Mouse (Mus musculus) stomach, embryonic 16.5 days (tissue): Measurements from ENCODE around the gene Ncapg. TPM values are rescaled to one million over a fixed set of nuclear protein-coding genes. Genes with fewer than 3 reads are reported as not detected.

ENCODE experiments used
- ATAC-seq: fragments of 200-750 bp; cut with Nextera tagmentation; 2 replicates; pipeline ENCODE4 v1.8.0; 2017; ENCODE audit warnings: moderate number of reproducible peaks, moderate TSS enrichment; ENCODE audit not compliant: insufficient read depth, low FRiP score
- H3K27ac ChIP-seq: fragments of 300-500 bp; sonication (generic); 2 replicates; pipeline ENCODE4 v1.5.1; 2014; ENCODE audit warnings: low read length
- H3K27me3 ChIP-seq: fragments of 300-500 bp; sonication (generic); 2 replicates; pipeline ENCODE4 v1.6.1; 2014; ENCODE audit warnings: low read length, control low read depth, mixed read lengths; ENCODE audit not compliant: control insufficient read depth, insufficient read depth
- H3K36me3 ChIP-seq: fragments of 300-500 bp; sonication (generic); 2 replicates; pipeline ENCODE4 v1.6.1; 2014; ENCODE audit warnings: low read length; ENCODE audit not compliant: control insufficient read depth, insufficient read depth
- H3K4me1 ChIP-seq: fragments of 300-500 bp; sonication (generic); 2 replicates; pipeline ENCODE4 v1.6.1; 2014; ENCODE audit warnings: low read length, control low read depth, mixed read lengths; ENCODE audit not compliant: control insufficient read depth, insufficient read depth
- H3K4me2 ChIP-seq: fragments of 300-500 bp; sonication (generic); 2 replicates; pipeline ENCODE4 v1.6.1; 2014; ENCODE audit warnings: low read depth, low read length, mixed read lengths
- H3K4me3 ChIP-seq: fragments of 300-500 bp; sonication (generic); replicated peaks from 2 replicates; pipeline ENCODE4 v1.5.1; 2014; ENCODE audit warnings: mild to moderate bottlenecking, low read length
- H3K9ac ChIP-seq: fragments of 300-500 bp; sonication (generic); 2 replicates; pipeline ENCODE4 v1.6.1; 2014; ENCODE audit warnings: low read length
- H3K9me3 ChIP-seq: fragments of 300-500 bp; sonication (generic); replicated peaks from 2 replicates; pipeline ENCODE4 v1.6.1; 2016; ENCODE audit warnings: low read length, control low read depth; ENCODE audit not compliant: control insufficient read depth
- WGBS: fragments of 180-500 bp; shearing (Covaris S2); extraction: QIAGEN DNeasy Blood & Tissue Kit; methylation state at CpG from one replicate; pipeline ENCODE4 v1.1.7; 2014; 5-methylcytosine and 5-hydroxymethylcytosine counted together
- polyA plus RNA-seq: library from polyadenylated mRNA; unstranded; fragments of >200 nt; fragmentation: Nextera tagmentation; extraction: Ambion mirVana; gene quantifications from 2 replicates; pipeline ENCODE4 v1.2.1, GENCODE M21; 2015

The Ncapg gene
- polyA plus RNA-seq, 1 experiment from 2014 or later: 44.2 TPM

DNA sequence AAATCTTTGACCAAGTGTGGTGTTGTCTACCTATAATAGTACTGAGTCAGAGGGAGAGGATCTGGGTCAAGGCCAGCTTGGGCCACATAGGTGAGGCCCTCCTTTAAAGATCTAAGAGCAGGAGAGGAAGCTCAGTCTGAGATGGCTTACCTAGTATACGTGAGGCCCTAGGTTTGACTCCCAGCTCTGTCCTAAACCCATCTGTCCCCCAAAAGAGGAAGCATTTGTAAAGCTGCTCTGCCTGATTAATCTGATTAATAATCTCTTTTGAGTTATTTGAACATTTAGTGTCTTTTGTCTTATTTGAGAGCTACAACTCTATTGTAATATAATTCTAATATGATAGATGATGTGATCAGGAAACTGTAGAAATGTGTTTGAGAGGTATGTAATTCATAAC, 13.7 kb downstream of the Ncapg start:
- H3K36me3 ChIP-seq: no peaks in the 10 kb centered on the region; the same call in 1 of the 2 replicates
- no peak overlapping the region for H3K4me3 ChIP-seq
- H3K27me3 ChIP-seq: no peaks in the 10 kb centered on the region
- WGBS: 96% methylated on average over 1 of the region's 1 CpGs
- no peak overlapping the region for H3K9ac ChIP-seq
- H3K4me1 ChIP-seq: no peaks in the 10 kb centered on the region
- H3K4me2 ChIP-seq: no peak overlapping the region
- no peak overlapping the region for H3K27ac ChIP-seq
- H3K9me3 ChIP-seq: no peaks in the 10 kb centered on the region
- ATAC-seq: no peak

DNA sequence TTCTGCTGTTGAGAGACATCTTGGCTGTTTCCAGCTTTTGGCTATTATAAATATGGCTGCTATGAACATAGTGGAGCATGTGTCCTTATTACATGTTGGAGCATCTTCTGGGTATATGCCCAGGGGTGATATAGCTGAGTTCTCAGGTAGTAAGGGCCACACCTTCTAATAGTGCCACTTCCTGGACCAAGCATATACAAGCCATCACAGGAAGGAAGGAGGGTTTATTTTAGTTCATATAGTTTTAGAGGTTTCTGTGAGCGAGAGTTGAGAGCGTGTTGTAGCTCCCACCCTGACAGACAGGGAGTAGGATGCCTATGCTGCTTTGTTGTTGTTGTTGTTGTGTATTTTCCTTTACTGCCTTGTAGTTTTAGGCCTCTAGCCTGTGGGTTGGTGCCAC, 15.5 kb downstream of the Ncapg start:
- H3K4me3 ChIP-seq: no peak overlapping the region
- WGBS: 98% methylated on average over 2 of the region's 2 CpGs
- H3K27ac ChIP-seq: no peak overlapping the region
- no peaks in the 10 kb centered on the region for H3K27me3 ChIP-seq
- no peak overlapping the region for H3K4me2 ChIP-seq
- H3K9me3 ChIP-seq: no peaks in the 10 kb centered on the region
- H3K9ac ChIP-seq: no peak overlapping the region
- H3K36me3 ChIP-seq: no peaks in the 10 kb centered on the region; the same call in 1 of the 2 replicates
- no peak for ATAC-seq
- H3K4me1 ChIP-seq: no peaks in the 10 kb centered on the region

DNA sequence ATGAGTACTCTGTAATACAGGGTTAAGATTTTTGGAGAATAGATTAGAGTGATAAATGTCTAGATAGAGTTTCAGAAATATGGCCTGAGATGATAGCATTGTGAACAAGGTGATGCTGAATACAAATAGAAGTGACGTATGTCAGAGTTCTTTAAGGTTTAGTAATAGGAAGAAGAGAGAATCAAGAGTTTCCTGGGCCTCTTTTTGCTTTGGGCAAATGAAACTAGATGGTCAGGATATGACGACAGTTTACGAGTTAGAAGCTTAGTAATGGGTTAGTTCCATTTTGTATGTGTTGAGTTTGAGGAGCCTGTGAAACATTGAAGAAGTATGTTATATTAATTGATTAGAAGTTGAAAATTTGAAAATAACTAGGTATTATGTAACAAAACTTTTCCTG, 16.5 kb downstream of the Ncapg start:
- H3K4me2 ChIP-seq: no peak overlapping the region
- H3K9ac ChIP-seq: no peak overlapping the region
- no peaks in the 10 kb centered on the region for H3K9me3 ChIP-seq
- no peak overlapping the region for H3K4me3 ChIP-seq
- H3K27ac ChIP-seq: no peak overlapping the region
- H3K4me1 ChIP-seq: no peaks in the 10 kb centered on the region
- ATAC-seq: no peak
- no peaks in the 10 kb centered on the region for H3K27me3 ChIP-seq
- no peaks in the 10 kb centered on the region; the same call in 1 of the 2 replicates for H3K36me3 ChIP-seq
- WGBS: 94% methylated on average over 3 of the region's 3 CpGs

DNA sequence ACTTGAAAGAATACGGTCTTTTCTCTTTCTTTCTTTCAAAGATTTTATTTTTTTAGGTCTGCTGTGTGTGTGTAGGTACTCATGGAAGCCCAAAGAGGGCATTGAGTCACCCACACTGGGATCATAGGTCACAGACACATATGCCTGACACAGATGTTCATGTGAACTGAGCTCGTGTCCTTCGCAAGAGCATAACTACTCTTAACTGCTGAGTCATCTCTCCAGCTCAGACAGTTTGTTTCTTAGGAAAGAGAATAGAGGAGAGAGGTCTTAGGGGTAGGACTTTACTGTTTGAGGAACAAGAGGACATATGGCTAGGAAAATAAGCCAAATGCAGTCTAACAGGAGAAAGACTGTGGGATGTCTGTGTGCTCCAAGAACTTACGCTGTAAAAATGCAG, 19.4 kb downstream of the Ncapg start:
- peaks cover 4% of the 10 kb centered on the region; the same call in 1 of the 2 replicates for H3K36me3 ChIP-seq
- 89% methylated on average over 4 of the region's 4 CpGs for WGBS
- H3K4me2 ChIP-seq: no peak overlapping the region
- no peak overlapping the region for H3K9ac ChIP-seq
- H3K9me3 ChIP-seq: no peaks in the 10 kb centered on the region
- ATAC-seq: no peak
- H3K4me1 ChIP-seq: no peaks in the 10 kb centered on the region
- no peaks in the 10 kb centered on the region for H3K27me3 ChIP-seq
- no peak overlapping the region for H3K27ac ChIP-seq
- no peak overlapping the region for H3K4me3 ChIP-seq

DNA sequence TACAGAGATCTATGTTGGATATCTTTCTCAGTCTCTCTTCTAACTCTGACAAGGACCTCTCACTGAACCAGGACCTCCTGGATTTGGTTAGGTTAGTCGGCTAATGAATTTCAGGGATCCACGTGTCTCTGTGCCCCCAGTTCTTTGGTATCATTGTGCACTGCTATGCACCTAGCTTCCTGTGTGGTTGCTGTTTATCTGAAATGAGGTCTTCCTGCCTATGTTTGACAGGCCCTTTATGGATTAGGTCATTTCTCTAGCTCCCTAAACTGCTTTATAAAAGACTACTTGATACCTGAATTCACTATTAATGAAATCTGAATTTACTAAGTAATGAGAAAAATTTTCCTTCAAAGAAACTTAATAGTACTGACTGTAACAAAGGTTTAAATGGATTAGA, 21.1 kb downstream of the Ncapg start:
- H3K9ac ChIP-seq: no peak overlapping the region
- 71% methylated on average over 2 of the region's 2 CpGs for WGBS
- H3K4me1 ChIP-seq: no peaks in the 10 kb centered on the region
- H3K4me2 ChIP-seq: no peak overlapping the region
- ATAC-seq: no peak
- peaks cover 4% of the 10 kb centered on the region; the same call in 1 of the 2 replicates for H3K36me3 ChIP-seq
- no peaks in the 10 kb centered on the region for H3K27me3 ChIP-seq
- H3K9me3 ChIP-seq: no peaks in the 10 kb centered on the region
- no peak overlapping the region for H3K27ac ChIP-seq
- H3K4me3 ChIP-seq: no peak overlapping the region

DNA sequence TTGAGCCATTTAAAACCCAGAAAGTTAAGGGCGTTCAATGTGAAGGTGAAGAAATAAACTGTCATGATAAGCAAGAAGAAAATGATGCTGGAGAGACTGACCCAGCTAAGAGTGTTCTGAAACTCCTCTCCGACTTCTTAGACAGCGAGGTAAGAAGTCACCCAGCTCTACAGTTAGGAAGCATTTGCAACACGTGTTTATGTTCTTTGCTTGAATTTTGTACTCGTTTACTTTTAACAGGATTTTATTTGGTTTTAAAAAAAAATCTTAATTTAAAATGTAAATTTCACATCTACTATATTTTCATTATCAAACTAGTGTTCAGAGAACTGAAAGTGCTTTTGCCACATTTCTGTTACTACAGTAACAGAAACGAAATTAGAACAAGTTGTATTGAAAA, 22.0 kb downstream of the Ncapg start:
- Histone ChIP-seq H3K4me3 (no peak overlapping the region), H3K36me3 (peaks cover 6% of the 10 kb centered on the region; the same call in 1 of the 2 replicates), H3K27ac (no peak overlapping the region), H3K4me1 (no peaks in the 10 kb centered on the region), H3K4me2 (no peak overlapping the region), H3K27me3 (no peaks in the 10 kb centered on the region), H3K9me3 (no peaks in the 10 kb centered on the region), H3K9ac (no peak overlapping the region)
- no peak for ATAC-seq
- 89% methylated on average over 6 of the region's 6 CpGs for WGBS

DNA sequence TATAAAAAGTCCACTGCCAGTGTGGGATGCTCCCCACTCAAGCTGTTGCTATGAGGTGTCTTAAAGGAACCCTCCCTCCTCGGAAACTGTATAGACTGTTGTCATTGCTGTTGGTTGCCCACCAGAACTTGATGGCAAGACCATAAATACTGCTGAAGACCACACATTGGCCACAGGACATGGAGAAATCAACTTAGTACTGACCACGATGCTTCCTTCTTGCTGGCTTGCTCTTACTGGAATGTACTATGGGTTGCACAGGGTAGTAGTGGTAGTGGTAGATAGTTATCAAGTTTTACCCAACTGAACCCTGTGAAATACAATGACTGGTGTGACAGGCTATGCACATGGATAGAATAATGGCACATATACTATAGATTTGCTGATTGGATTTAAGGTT, 37.1 kb downstream of the Ncapg start:
- Histone ChIP-seq H3K27ac (no peak overlapping the region), H3K4me2 (no peak overlapping the region), H3K27me3 (no peaks in the 10 kb centered on the region), H3K36me3 (no peaks in the 10 kb centered on the region), H3K9ac (no peak overlapping the region), H3K9me3 (no peaks in the 10 kb centered on the region), H3K4me1 (no peaks in the 10 kb centered on the region), H3K4me3 (no peak overlapping the region)
- 91% methylated on average over 2 of the region's 2 CpGs for WGBS
- ATAC-seq: no peak

DNA sequence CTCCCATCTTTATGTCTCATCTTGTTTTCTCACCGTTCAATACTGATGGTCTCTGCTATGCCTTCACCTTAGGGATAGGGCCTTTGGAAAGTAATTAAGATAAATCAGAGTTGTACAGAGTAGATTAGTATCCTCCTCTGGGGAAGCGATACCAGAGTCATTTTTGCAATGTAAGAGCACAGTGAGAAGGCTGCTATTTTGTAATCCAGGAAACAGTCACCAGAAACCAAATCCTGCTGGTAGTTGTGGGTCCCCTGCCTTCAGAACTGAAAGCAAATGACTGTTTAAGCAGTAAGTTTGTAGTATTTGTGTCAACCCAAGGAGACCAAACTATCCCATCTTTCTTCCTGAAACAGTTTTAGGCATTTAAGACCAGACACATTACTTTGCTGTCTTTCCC, 39.9 kb downstream of the Ncapg start:
- no peak for ATAC-seq
- H3K4me3 ChIP-seq: no peak overlapping the region
- H3K9me3 ChIP-seq: no peaks in the 10 kb centered on the region
- H3K27ac ChIP-seq: no peak overlapping the region
- H3K27me3 ChIP-seq: no peaks in the 10 kb centered on the region
- no peak overlapping the region for H3K9ac ChIP-seq
- WGBS: 92% methylated on average over 2 of the region's 2 CpGs
- no peaks in the 10 kb centered on the region for H3K36me3 ChIP-seq
- H3K4me1 ChIP-seq: no peaks in the 10 kb centered on the region
- no peak overlapping the region for H3K4me2 ChIP-seq

DNA sequence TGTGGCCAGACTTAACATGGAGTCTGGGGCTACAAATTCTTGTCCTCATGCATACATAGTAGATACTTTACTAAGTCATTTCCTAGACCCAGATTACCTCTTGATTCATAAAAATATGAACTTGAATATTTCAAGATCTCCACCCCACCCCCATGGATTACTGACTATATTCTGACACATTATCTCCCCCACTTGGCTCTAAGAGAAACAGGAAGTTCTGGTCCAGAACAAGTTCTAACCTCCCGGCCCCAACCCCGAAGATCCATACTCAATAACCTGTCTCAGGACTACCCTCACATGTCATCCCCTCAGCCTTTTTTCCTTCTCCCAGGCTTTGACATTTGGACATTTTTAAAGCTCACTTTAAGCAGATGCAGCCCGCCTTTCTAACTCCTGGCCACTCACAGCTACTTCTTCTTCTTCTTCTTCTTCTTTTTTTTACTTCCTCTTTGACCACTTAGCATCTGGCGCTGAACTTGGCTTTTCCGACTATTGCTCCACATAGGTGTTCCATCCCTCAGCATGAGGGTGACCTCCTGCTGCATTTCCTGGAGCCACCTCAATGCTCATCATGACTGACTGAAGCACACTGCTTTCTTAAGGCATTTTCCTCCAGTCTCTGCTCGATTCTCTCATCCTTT, 49.2 kb downstream of the Ncapg start:
- no peak for ATAC-seq
- no peak overlapping the region for H3K9ac ChIP-seq
- H3K27ac ChIP-seq: no peak overlapping the region
- no peak overlapping the region for H3K4me2 ChIP-seq
- 89% methylated on average over 6 of the region's 6 CpGs for WGBS
- H3K9me3 ChIP-seq: no peaks in the 10 kb centered on the region
- no peaks in the 10 kb centered on the region for H3K27me3 ChIP-seq
- no peak overlapping the region for H3K4me3 ChIP-seq
- H3K36me3 ChIP-seq: no peaks in the 10 kb centered on the region
- no peaks in the 10 kb centered on the region for H3K4me1 ChIP-seq
